Mouse (Mus musculus): ENCODE measurements around the gene Rps15. TPM values are rescaled to one million over a fixed set of nuclear protein-coding genes. Genes with fewer than 3 reads are reported as not detected.

The Rps15 gene
- 100 to 1,000 TPM; 686 to 721 TPM for polyA plus RNA-seq (2017; shearing (Covaris generic))

GRCm38 (mm10) chr10:80292251-80293146 lies at the start of gene Rps15:
Gene Rps15 (plus strand): TSS chr10:80292453.

DNA sequence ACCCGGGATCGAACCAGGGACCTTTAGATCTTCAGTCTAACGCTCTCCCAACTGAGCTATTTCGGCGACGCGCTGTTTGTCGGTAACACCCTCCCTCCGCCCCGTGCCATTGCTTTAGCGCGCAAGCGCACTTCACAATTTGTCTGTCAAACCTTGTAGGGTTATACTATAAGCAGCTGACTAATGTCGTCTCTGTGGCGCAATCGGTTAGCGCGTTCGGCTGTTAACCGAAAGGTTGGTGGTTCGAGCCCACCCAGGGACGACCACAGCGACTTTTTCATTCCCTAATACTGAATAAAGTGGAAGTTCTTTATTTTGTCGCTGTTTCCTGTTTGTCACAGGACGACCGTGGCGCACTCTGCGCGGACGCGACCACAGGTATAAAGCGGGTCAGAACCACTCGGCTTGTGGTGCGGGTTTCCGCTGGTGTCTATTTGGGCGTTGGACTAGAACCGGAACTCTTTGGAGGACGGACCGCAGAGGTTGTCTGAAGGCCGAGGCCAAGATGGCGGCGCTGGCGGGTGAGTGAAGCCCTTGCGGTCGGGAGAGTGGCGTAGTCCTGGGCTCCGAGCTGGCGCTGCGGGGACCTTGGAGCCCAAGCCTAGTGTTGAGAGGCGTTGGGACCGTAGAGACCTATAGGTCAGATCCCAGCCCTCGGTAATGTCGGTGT lies 43.1 kb upstream of the Rps15 start, which contains the start of gene Ndufs7:
Gene Ndufs7, plus strand, starts transcription at position 151 of the 670 bp plus-strand sequence.

GRCm38 (mm10) chr10:80260642-80261584 lies 31.3 kb upstream of the Rps15 start, which contains the start of the genes Gamt and Dazap1:
Gene Gamt (minus strand): TSS chr10:80261012.
Gene Dazap1 (plus strand): TSS chr10:80261486.

DNA sequence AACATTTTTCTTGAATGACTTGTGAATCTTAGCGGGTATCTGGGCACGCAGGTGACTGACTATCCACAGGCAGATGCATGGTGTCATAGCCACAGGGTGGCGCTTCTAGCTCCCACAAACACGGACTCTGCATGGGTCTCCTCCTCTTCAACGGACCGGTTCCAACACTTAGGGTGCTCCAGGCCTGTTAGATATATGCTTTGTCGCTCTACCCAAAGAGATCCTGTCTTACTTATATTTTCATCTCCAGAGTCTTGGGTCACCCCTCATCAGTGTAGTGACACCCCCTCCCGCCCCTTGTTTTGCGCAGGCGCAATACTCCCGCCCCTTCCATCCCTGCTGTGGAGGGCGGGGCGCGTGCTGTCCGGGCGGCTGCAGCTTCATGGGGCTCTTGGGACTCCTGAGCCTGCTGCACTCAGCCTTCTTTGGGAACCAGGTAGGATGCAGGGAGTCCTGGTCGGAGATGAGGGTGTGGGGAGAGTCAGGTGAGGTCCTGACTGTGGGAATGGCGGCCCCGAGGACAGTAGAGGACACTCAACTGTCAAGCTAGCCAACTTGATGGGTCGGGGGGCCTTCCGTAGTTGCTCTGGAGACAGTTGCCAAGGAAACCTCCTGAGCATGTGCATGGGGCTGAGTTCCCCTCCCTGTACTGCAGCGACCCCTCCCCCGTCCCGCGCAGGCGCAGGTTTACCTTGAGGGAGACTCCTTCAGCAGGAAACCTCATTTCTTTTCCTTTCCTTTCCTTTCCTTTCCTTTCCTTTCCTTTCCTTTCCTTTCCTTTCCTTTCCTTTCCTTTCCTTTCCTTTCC lies 3.6 kb downstream of the Rps15 start, which contains the start of gene Apc2:
Gene Apc2, plus strand, starts transcription at position 360 of the 808 bp plus-strand sequence.

GRCm38 (mm10) chr10:80320340-80320760 lies 28.1 kb downstream of the Rps15 start, which contains the start of gene 2310011J03Rik:
Gene 2310011J03Rik (minus strand): TSS chr10:80320537.

DNA sequence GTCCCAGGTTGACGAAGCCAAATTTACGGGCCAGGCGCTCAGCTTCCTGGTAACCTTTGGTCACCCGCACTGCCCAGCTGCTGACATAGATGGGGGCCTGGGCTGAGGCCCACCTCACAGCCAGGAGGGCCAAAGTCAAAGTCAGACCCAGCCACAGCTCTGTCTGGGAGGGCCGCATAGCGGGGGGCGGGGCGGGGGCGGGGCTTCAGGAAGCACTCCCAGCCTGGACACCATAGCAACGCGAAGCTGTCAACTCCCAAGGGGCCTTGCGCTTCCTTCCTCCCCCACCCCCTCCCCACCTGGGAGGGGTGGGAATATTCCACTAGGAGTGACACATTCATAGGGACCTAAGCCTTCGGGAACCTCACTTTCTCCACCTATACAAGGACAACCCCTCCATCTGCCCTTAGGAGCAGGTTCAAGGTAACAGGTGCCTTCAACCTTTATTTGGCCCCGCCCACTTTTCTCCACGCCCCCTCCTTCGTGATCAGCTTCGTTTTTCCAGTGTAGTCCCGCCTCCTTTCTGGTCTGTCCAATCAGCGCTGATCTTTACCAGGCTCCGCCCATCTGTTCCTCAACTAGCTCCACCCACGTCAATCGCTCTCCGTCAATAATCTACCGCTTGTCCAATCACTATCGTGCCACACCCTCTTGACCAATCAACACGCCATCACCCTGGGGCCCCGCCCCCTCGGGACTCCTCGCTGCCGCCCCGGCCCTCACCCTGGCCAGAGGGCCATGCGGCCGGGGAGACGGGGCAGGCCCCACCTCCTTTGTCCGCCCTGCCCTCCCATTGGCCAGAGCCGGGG lies 37.2 kb downstream of the Rps15 start, which contains the start of the genes Pcsk4 and Reep6:
Gene Pcsk4, minus strand, starts transcription at position 226 of the 809 bp plus-strand sequence.
Gene Reep6, plus strand, starts transcription at position 681 of the 809 bp plus-strand sequence.

Other genes starting within 250 kb of the Rps15 start
- 100 to 1,000 TPM; 386 to 437 TPM for gene Gpx4, start 245.3 kb upstream of the Rps15 start, polyA plus RNA-seq (2017; shearing (Covaris generic))
- gene Sbno2, start 186.9 kb upstream of the Rps15 start, polyA plus RNA-seq (2017; shearing (Covaris generic)) = 10 to 100 TPM; 60.6 to 60.7 TPM
- gene Stk11, start 176.7 kb upstream of the Rps15 start, polyA plus RNA-seq (2017; shearing (Covaris generic)) = 10 to 100 TPM; 27.4 to 49.1 TPM
- gene Atp5d, start 153.8 kb upstream of the Rps15 start, polyA plus RNA-seq (2017; shearing (Covaris generic)) = 100 to 1,000 TPM; 349 to 389 TPM
- gene Cbarp, start 151.6 kb upstream of the Rps15 start, polyA plus RNA-seq (2017; shearing (Covaris generic)) = 1 to 10 TPM; 2.3 to 2.4 TPM
- gene Midn, start 144.2 kb upstream of the Rps15 start, polyA plus RNA-seq (2017; shearing (Covaris generic)) = 1 to 10 TPM; 5.0 to 9.6 TPM
- gene Cirbp, start 126.5 kb upstream of the Rps15 start, polyA plus RNA-seq (2017; shearing (Covaris generic)) = 100 to 1,000 TPM; 177 to 200 TPM
- gene 1600002K03Rik, start 119.5 kb upstream of the Rps15 start, polyA plus RNA-seq (2017; shearing (Covaris generic)) = 10 to 100 TPM; 21.4 to 25.0 TPM
- under 1 TPM; 0.27 to 0.99 TPM for gene Efna2, start 113.0 kb upstream of the Rps15 start, polyA plus RNA-seq (2017; shearing (Covaris generic))
- gene Mum1, start 66.0 kb upstream of the Rps15 start, polyA plus RNA-seq (2017; shearing (Covaris generic)) = 100 to 1,000 TPM; 117 to 134 TPM
- 100 to 1,000 TPM; 244 to 267 TPM for gene Ndufs7, start 43.3 kb upstream of the Rps15 start, polyA plus RNA-seq (2017; shearing (Covaris generic))
- under 1 TPM in 1 of 2 experiments, not detected in 1; 0.99 TPM for gene Gamt, start 31.4 kb upstream of the Rps15 start, polyA plus RNA-seq (2017; shearing (Covaris generic))
- gene Dazap1, start 31.0 kb upstream of the Rps15 start, polyA plus RNA-seq (2017; shearing (Covaris generic)) = 10 to 100 TPM; 78.7 to 80.6 TPM
- under 1 TPM; 0.14 to 0.56 TPM for gene Apc2, start 3.5 kb downstream of the Rps15 start, polyA plus RNA-seq (2017; shearing (Covaris generic))
- 10 to 100 TPM; 67.3 to 70.0 TPM for gene 2310011J03Rik, start 28.1 kb downstream of the Rps15 start, polyA plus RNA-seq (2017; shearing (Covaris generic))
- 10 to 100 TPM; 20.4 to 20.8 TPM for gene Pcsk4, start 37.0 kb downstream of the Rps15 start, polyA plus RNA-seq (2017; shearing (Covaris generic))
- gene Reep6, start 37.5 kb downstream of the Rps15 start, polyA plus RNA-seq (2017; shearing (Covaris generic)) = 1 to 10 TPM in 1 of 2 experiments, under 1 TPM in 1; 0.18 to 1.7 TPM
- gene Adamtsl5, start 56.0 kb downstream of the Rps15 start, polyA plus RNA-seq (2017; shearing (Covaris generic)) = under 1 TPM; 0.46 to 0.95 TPM
- not detected for gene Plk5, start 64.0 kb downstream of the Rps15 start, polyA plus RNA-seq (2017; shearing (Covaris generic))
- 1 to 10 TPM; 6.6 to 7.5 TPM for gene Mex3d, start 95.2 kb downstream of the Rps15 start, polyA plus RNA-seq (2017; shearing (Covaris generic))
- 100 to 1,000 TPM; 174 to 191 TPM for gene Mbd3, start 107.1 kb downstream of the Rps15 start, polyA plus RNA-seq (2017; shearing (Covaris generic))
- gene Uqcr11, start 114.4 kb downstream of the Rps15 start, polyA plus RNA-seq (2017; shearing (Covaris generic)) = 100 to 1,000 TPM; 185 to 241 TPM
- 100 to 1,000 TPM; 105 to 121 TPM for gene Tcf3, start 141.2 kb downstream of the Rps15 start, polyA plus RNA-seq (2017; shearing (Covaris generic))
- gene Onecut3, start 202.4 kb downstream of the Rps15 start, polyA plus RNA-seq (2017; shearing (Covaris generic)) = under 1 TPM; 0.05 to 0.23 TPM
- gene Atp8b3, start 246.7 kb downstream of the Rps15 start, polyA plus RNA-seq (2017; shearing (Covaris generic)) = under 1 TPM; 0.06 to 0.73 TPM

Data from inflammation-experienced regulatory T-cells (primary cell).